Mouse (Mus musculus): ENCODE data around the gene Ubl7.

Gene Ubl7

DNA sequence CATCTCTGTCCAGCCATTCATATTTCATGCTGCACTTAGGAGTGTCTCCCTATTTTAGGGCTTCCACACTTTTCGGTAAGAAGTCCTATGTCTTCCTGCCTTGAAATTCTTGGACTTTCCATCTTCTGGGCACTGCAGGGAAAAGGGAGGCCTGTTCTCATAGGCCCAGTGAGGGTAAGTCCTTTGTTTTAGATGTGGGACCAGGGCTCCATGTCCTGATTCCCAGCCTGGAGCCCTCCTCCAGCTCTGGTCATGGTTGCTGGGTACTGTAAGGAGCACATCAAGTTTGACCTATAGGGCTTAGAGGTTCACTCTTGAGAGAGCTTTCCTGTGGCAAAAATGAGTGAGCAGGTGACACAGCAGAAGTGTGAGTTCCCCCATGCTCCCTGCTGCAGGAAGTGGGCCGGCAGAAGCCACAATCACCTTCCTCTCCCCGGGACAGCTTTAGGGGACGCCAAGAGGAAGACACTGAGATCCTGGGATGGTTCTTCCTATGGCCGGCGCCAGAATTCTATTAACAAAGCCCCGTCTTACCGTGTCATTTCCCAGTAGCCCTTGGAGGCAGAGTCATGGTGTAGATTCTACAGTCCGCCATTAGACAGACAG lies 57.5 kb downstream of the Ubl7 start:
- no peak for DNase-seq

GRCm38 (mm10) chr9:57968783-57969542 lies 58.2 kb downstream of the Ubl7 start:
- DNase-seq = no peak

DNA sequence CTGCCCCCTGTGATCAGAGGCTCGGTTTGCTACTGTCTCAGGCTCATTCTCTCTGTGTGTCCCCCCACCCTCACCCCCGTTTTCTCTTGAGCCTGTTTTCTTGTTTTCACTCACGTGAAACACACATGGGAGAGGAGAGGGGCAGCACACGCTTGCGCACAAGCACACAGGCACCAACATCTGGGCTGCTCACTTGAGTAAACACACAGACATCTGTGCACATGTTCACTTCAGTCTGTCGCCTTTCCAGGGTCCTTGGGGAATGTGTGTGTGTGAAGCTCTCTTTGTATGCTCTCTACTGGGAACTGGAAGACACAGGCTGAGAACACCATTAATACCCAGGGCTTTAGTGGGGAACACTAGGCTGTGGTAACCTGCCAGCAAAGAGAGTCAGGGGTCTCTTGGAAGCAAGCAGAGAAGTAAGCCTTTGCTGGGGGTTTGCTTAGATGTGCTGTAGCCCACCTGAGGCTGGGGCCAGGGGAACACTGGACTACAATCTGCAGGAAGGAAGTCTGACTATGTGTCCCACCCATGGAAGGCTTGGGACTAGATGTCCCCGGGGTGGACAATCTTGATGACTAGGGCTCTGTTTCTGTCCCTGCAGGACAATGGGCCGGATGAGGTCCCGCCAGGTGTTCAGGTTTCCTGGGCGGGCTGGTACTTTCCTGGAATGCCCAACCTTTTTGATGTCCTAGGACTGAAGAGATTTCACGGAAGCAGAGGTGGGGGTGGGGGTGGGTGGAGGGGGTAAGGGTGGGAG lies 59.1 kb downstream of the Ubl7 start:
- DNase-seq = no peak

DNA sequence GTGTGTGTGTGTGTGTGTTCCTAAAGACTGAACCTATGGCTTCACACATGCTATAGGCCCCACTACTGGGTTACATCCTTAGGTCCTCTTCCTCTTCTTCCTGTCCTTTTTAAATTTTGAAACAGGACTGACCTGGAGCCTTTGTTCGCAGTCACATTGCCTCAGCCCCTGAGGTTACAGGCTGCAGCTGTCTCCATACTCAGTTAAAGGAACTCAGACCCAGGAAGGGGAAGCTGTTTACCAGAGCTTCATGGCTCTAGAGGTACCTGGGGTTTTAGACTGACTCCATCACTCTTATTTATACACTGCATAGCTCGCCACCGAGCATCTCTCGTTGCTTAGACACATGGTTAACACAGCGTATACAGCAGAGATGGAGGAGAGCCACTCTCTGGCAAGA lies 60.6 kb downstream of the Ubl7 start:
- DNase-seq = no peak

DNA sequence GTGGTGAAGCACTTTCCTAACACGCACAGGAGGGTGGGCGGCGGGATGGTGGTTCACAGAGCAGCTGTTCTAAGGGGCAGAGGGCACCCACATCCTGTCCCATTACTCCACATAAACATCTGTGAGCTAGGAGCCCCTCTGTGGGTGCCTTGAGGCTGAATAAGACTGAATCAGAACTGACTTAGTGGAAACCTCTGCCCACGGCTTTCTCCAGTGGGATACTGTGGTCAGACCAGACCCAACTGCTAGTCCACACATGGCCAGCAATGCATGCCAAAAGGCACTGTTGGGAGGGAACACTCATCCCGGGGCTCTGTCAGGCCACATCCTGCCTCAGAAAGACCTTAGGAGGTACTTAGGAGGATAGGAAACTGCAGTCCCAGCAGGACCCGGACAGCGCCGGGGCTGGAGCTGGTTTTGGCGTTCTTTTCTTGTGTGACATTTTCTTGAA lies 61.4 kb downstream of the Ubl7 start:
- no peak for DNase-seq

DNA sequence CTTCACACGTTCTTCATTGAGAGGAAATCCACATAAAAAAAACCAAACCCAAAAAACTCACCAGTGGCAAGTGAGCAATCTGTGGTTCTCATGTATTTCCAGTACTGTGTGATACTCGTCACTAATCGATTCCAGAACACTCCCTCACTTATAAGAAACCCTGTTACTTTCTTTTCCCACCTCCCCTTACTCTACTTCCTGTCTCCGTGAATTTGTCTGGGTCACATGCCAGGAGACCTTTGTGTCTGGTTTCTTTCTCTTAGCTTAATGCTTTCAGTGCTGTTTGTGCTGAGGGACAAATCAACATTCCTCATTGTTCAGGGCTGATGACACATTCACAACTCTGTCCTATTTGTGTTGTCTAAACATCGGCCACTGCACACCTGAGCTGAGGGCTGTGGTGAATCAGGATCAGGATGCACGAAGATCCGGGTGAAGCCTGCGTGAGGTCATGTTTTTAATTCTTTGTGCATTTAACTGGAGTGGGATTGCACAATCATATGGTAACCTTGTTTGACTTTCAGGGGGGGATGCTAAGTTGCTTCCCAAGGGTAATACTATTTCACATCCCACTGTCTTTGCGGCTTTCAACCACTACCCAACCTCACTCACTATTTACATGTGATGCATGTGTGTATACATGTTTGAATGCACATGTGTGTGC lies 62.1 kb downstream of the Ubl7 start:
- DNase-seq = no peak

GRCm38 (mm10) chr9:57973440-57974066 lies 62.8 kb downstream of the Ubl7 start:
- no peak for DNase-seq

- no peak for DNase-seq
Observed at GRCm38 (mm10) chr9:57974221-57974620, 63.4 kb downstream of the Ubl7 start.

DNA sequence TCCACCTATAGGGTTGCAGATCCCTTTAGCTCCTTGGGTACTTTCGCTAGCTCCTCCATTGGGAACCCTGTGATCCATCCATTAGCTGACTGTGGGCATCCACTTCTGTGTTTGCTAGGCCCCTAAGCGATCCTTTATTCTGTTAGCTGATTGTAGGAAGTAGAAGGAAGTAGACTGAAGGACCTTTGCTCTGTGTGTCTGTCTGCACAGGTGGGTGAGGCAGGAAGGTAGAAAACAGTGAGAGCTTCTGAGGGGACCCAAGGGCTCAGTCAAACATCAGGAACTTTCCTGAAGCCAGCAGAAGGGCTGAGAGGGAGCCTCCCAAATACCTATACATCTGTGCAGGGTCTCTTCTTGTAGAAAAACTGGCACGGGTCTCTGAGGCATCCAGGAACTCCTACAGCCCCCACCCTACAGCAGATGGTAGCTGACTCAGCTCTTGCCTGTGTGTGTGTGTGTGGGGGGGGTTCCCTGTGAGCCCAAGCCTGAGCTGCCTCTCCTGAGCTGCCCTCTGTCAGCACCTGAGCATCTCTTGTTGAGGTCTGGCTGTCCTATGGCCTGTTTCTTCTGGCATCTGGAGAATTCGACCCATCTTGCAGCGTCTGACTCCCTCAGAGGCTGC lies 64.5 kb downstream of the Ubl7 start:
- peak; percentile 49 for DNase-seq

DNA sequence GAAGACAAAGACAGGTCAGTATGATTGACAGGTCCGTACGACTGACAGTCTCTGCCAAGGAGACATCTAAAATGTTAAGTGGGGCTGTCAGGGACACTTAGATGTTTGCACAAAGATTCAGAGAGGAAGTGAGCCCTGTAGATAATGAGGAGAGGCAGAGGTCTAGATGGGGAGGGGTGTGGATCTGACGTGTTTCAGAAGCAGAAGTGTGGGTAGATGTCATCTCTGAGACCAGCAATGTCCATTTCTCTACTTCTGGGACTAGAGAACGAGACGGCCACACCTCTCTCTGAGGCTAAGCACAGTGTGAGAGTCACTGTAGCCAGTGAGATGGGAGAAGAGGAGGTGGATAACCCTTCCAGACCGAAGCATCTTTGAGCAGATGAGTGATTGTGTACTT lies 67.2 kb downstream of the Ubl7 start:
- DNase-seq = no peak

- no peak for DNase-seq
Observed at GRCm38 (mm10) chr9:57978858-57979257, 68.1 kb downstream of the Ubl7 start.
